In the genomic region with DNA sequence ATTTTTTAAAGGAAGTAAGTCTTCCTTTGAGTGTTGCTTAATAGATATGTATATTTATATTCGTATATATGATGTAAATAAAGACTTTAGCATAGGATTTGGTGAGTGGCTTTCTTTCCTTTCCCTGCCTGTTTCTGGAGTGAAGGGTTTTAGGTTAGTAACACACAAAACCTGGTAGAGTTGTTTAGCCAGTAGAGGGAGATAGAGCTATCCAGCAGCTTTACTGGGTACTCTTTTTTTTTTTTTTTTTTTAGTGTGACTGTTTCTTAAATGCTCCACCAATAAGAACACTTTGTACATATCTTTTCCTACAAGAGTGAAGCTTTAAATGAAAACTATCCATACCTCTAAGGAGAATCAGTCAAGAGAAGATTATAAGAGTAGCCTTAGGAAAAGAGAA, we compare ENCODE assay signal across 13 mouse cellular contexts.
DNase-seq lines count a peak whose midpoint lies in the region; ATAC-seq and TF ChIP-seq lines count a peak whose summit lies in the region.
"Had no signal": no experiment of that assay in that cellular context is flagged by ENCODE, and none has a peak within 500 bp of the region (broad histone marks: within the 10 kb centered on the region; RNA-seq: fewer than 3 reads in every experiment).

No protein-coding gene starts in this region.

- no peak for TF ChIP-seq EP300 in heart, postnatal 0 days (IDR thresholded peaks at IDR 0.05; ENCODE audit: low read depth)

- intact Hi-C loops in left cerebral cortex, postnatal 14 days (cut with DNase I) = loop anchor here (10.0 kb wide), 1 partner anchor 451 kb away; no protein-coding TSS in a partner anchor

- no peak for DNase-seq in frontal cortex, postnatal 14 days (ENCODE audit: low spot score in 2 of 2)
- peak; percentile 4 to 52 for DNase-seq in left cerebral cortex, postnatal 14 days (ENCODE audit: low spot score in 2 of 2)
- no peak for DNase-seq in left cerebral cortex, adult 18-20 months (ENCODE audit: low spot score in 2 of 2)
- DNase-seq in MEL-GATA-1-ER (ENCODE audit: extremely low read depth, low read depth) = peak; percentile 11
- DNase-seq in heart, postnatal 0 days (ENCODE audit: low spot score) = peak; percentile 89
- no peak for DNase-seq in ovary, postnatal 36 days (ENCODE audit: low spot score)
- DNase-seq in layer of hippocampus, adult 9-11 months = no peak
- DNase-seq: adrenal gland, adult 8-10 months; cerebellum, adult 8-10 months had no signal

- H3K9me3 ChIP-seq in heart, postnatal 0 days (replicated peaks; ENCODE audit: control insufficient read depth, low read length) = no peaks in the 10 kb centered on the region
- H3K9me3 ChIP-seq: forebrain, embryonic 12.5 days; midbrain, embryonic 12.5 days had no signal

- no peak overlapping the region for H3K4me3 ChIP-seq in heart, postnatal 0 days (ENCODE audit: low read depth, low read length)
- H3K4me3 ChIP-seq: forebrain, embryonic 12.5 days; midbrain, embryonic 12.5 days had no signal

- ATAC-seq in frontal cortex, adult (ENCODE audit: low TSS enrichment) = peak; percentile 69
- peak; percentile 73; the same call in 1 of the 2 replicates for ATAC-seq in heart, postnatal 0 days (ENCODE audit: insufficient read depth, low read depth)
- ATAC-seq: inflammation-experienced regulatory T-cells, adult 6 months had no signal

- 3% methylated on average over 1 of the region's 1 CpGs for WGBS in heart, postnatal 0 days

- peak; percentile 69 for TF ChIP-seq CTCF in heart, postnatal 0 days (IDR thresholded peaks at IDR 0.05; ENCODE audit: low read depth)

- H3K36me3 ChIP-seq in heart, postnatal 0 days (replicated peaks; ENCODE audit: control insufficient read depth, insufficient read depth, low read length) = no peaks in the 10 kb centered on the region
- H3K36me3 ChIP-seq: forebrain, embryonic 12.5 days; midbrain, embryonic 12.5 days had no signal

- H3K4me2 ChIP-seq in heart, postnatal 0 days (ENCODE audit: low read depth, low read length) = peak overlapping the region; percentile 40
- H3K4me2 ChIP-seq: forebrain, embryonic 12.5 days; midbrain, embryonic 12.5 days had no signal

- H3K27me3 ChIP-seq in heart, postnatal 0 days (ENCODE audit: control insufficient read depth, insufficient read depth, low read length) = no peaks in the 10 kb centered on the region
- H3K27me3 ChIP-seq: forebrain, embryonic 12.5 days; midbrain, embryonic 12.5 days had no signal

- H3K9ac ChIP-seq in heart, postnatal 0 days (replicated peaks; ENCODE audit: low read depth, low read length) = no peak overlapping the region
- H3K9ac ChIP-seq: forebrain, embryonic 12.5 days; midbrain, embryonic 12.5 days had no signal

- H3K4me1 ChIP-seq in heart, postnatal 0 days (ENCODE audit: control insufficient read depth, insufficient read depth) = peaks cover 4% of the 10 kb centered on the region; the same call in 1 of the 2 replicates
- H3K4me1 ChIP-seq: forebrain, embryonic 12.5 days; midbrain, embryonic 12.5 days had no signal

- H3K27ac ChIP-seq in heart, postnatal 0 days (ENCODE audit: low read depth) = peak overlapping the region; percentile 12; the same call in 1 of the 2 replicates
- H3K27ac ChIP-seq: forebrain, embryonic 12.5 days; midbrain, embryonic 12.5 days had no signal

Comparison
In these comparisons a context has a peak if more than half of its experiments do, and no peak if none do; other contexts are left out.
1. DNase-seq: peak in left cerebral cortex, postnatal 14 days (2 of 2), MEL-GATA-1-ER (single experiment) and heart, postnatal 0 days (single experiment); none in frontal cortex, postnatal 14 days (0 of 2), left cerebral cortex, adult 18-20 months (0 of 2), ovary, postnatal 36 days (single experiment) and layer of hippocampus, adult 9-11 months (single experiment).